ENCODE assay signal across 5 mouse cellular contexts in genomic region chr5:145202446-145202845, GRCm38 (mm10).
"Had no signal": no experiment of that assay in that cellular context is flagged by ENCODE, and none has a peak within 500 bp of the region (broad histone marks: within the 10 kb centered on the region; RNA-seq: fewer than 3 reads in every experiment).

No protein-coding gene starts in this region.

- H3K27ac ChIP-seq: limb, embryonic 13.5 days had no signal

- H3K4me2 ChIP-seq: stomach, embryonic 15.5 days had no signal

- H3K9ac ChIP-seq: limb, embryonic 13.5 days; midbrain, embryonic 12.5 days; stomach, embryonic 15.5 days had no signal

- DNase-seq: right cerebral cortex, postnatal 14 days had no signal

- H3K27me3 ChIP-seq: limb, embryonic 13.5 days; megakaryocyte, embryonic 14.5 days; midbrain, embryonic 12.5 days; stomach, embryonic 15.5 days had no signal

- H3K9me3 ChIP-seq: limb, embryonic 13.5 days; megakaryocyte, embryonic 14.5 days; midbrain, embryonic 12.5 days; stomach, embryonic 15.5 days had no signal
